Mouse (Mus musculus) megakaryocyte, embryonic 14.5 days (primary cell): Measurements from ENCODE around the gene Trmt13. TPM values are rescaled to one million over a fixed set of nuclear protein-coding genes. Genes with fewer than 3 reads are reported as not detected.
"Not testable (repeated sequence)": the region's sequence is repeated elsewhere in the genome, so short reads cannot be mapped to it uniquely, and the experiment has no call there.

ENCODE experiments used
- H3K27me3 ChIP-seq: replicated peaks from 2 replicates; pipeline ENCODE3; 2012; ENCODE audit warnings: inconsistent platforms
- H3K36me3 ChIP-seq: replicated peaks from 2 replicates; pipeline ENCODE3; 2012; ENCODE audit warnings: low read length, inconsistent platforms, mixed read lengths
- H3K4me1 ChIP-seq: 2 replicates; pipeline ENCODE4 v1.6.1; 2012; ENCODE audit warnings: inconsistent platforms
- H3K4me3 ChIP-seq: replicated peaks from 2 replicates; pipeline ENCODE3; 2012; ENCODE audit warnings: moderate library complexity, mild to moderate bottlenecking, inconsistent platforms
- H3K9me3 ChIP-seq: 2 replicates; pipeline ENCODE4 v1.6.1; 2012; ENCODE audit warnings: inconsistent platforms
- FLI1 ChIP-seq: IDR thresholded peaks from 2 replicates; pipeline ENCODE4 v1.6.1; 2012; ENCODE audit warnings: low read length, inconsistent platforms, mixed read lengths
- GATA1 ChIP-seq: IDR thresholded peaks from 3 replicates; pipeline ENCODE4 v1.6.1; 2012; ENCODE audit warnings: mixed read lengths, low read length, inconsistent platforms, borderline replicate concordance
- polyA plus RNA-seq: library from polyadenylated mRNA; stranded (reverse); fragments of >175 nt; gene quantifications from 2 replicates; pipeline ENCODE4 v1.2.3, GENCODE M21; 2012; ENCODE audit warnings: low replicate concordance; ENCODE audit not compliant: insufficient read depth

The Trmt13 gene
- 0.64 and 6.4 TPM in 2 replicates for polyA plus RNA-seq

- TF ChIP-seq GATA1 (no peak), FLI1 (no peak)
- peaks cover 16% of the 10 kb centered on the region for H3K4me1 ChIP-seq
- H3K36me3 ChIP-seq: peaks cover 71% of the 10 kb centered on the region
- H3K9me3 ChIP-seq: no peaks in the 10 kb centered on the region
- no peaks in the 10 kb centered on the region for H3K27me3 ChIP-seq
- no peak within 1 kb of the TSS for H3K4me3 ChIP-seq
These were observed at the start of gene Trmt13 for GRCm38 (mm10) chr3:116614295-116614892. Trmt13 (minus strand) TSS chr3:116614587.

GRCm38 (mm10) chr3:116662463-116662863 is 48.1 kb upstream of the Trmt13 start, which contains the start of gene Mfsd14a:
Mfsd14a (minus strand) TSS chr3:116662677.
- H3K4me1 ChIP-seq: peaks cover 48% of the 10 kb centered on the region
- TF ChIP-seq FLI1 (no peak), GATA1 (no peak)
- peak within 1 kb of the TSS; percentile 97 for H3K4me3 ChIP-seq
- H3K27me3 ChIP-seq: no peaks in the 10 kb centered on the region
- no peaks in the 10 kb centered on the region for H3K9me3 ChIP-seq
- peaks cover 12% of the 10 kb centered on the region for H3K36me3 ChIP-seq

GRCm38 (mm10) chr3:116661870-116662414 is 47.6 kb upstream of the Trmt13 start:
- peaks cover 53% of the 10 kb centered on the region for H3K4me1 ChIP-seq
- H3K4me3 ChIP-seq: peak overlapping the region; percentile 97
- H3K9me3 ChIP-seq: no peaks in the 10 kb centered on the region
- no peaks in the 10 kb centered on the region for H3K27me3 ChIP-seq
- TF ChIP-seq FLI1 (no peak), GATA1 (no peak)
- H3K36me3 ChIP-seq: peaks cover 7% of the 10 kb centered on the region

- Histone ChIP-seq H3K27me3 (no peaks in the 10 kb centered on the region), H3K9me3 (no peaks in the 10 kb centered on the region), H3K4me1 (peaks cover 59% of the 10 kb centered on the region), H3K36me3 (peaks cover 6% of the 10 kb centered on the region), H3K4me3 (peak overlapping the region; percentile 97)
- TF ChIP-seq GATA1 (no peak), FLI1 (no peak)
These were observed 47.0 kb upstream of the Trmt13 start for GRCm38 (mm10) chr3:116661288-116661869.

GRCm38 (mm10) chr3:116659856-116660430 is 45.6 kb upstream of the Trmt13 start:
- H3K9me3 ChIP-seq: no peaks in the 10 kb centered on the region
- peak overlapping the region; percentile 81 for H3K4me3 ChIP-seq
- peaks cover 69% of the 10 kb centered on the region for H3K4me1 ChIP-seq
- no peaks in the 10 kb centered on the region for H3K27me3 ChIP-seq
- TF ChIP-seq FLI1 (no peak), GATA1 (no peak)
- peaks cover 5% of the 10 kb centered on the region for H3K36me3 ChIP-seq

GRCm38 (mm10) chr3:116658928-116659565 is 44.7 kb upstream of the Trmt13 start:
- no peaks in the 10 kb centered on the region for H3K9me3 ChIP-seq
- peak overlapping the region; percentile 71 for H3K4me3 ChIP-seq
- no peak for TF ChIP-seq GATA1
- no peaks in the 10 kb centered on the region for H3K27me3 ChIP-seq
- peaks cover 73% of the 10 kb centered on the region for H3K4me1 ChIP-seq
- peaks cover 5% of the 10 kb centered on the region for H3K36me3 ChIP-seq

- no peaks in the 10 kb centered on the region for H3K27me3 ChIP-seq
- peaks cover 87% of the 10 kb centered on the region for H3K4me1 ChIP-seq
- peaks cover 12% of the 10 kb centered on the region for H3K36me3 ChIP-seq
- no peak overlapping the region for H3K4me3 ChIP-seq
- TF ChIP-seq GATA1: no peak
- TF ChIP-seq FLI1: no peak
- no peaks in the 10 kb centered on the region for H3K9me3 ChIP-seq
These were observed 42.0 kb upstream of the Trmt13 start for GRCm38 (mm10) chr3:116656184-116656965.

- Histone ChIP-seq H3K4me1 (peaks cover 90% of the 10 kb centered on the region), H3K36me3 (peaks cover 30% of the 10 kb centered on the region)
- H3K27me3 ChIP-seq, H3K9me3 ChIP-seq, H3K4me3 ChIP-seq: not testable (repeated sequence)
These were observed 39.7 kb upstream of the Trmt13 start for GRCm38 (mm10) chr3:116654051-116654450.

- Histone ChIP-seq H3K27me3 (no peaks in the 10 kb centered on the region), H3K4me1 (peaks cover 92% of the 10 kb centered on the region), H3K9me3 (no peaks in the 10 kb centered on the region), H3K36me3 (peaks cover 37% of the 10 kb centered on the region), H3K4me3 (no peak overlapping the region)
- TF ChIP-seq GATA1: no peak
- no peak for TF ChIP-seq FLI1
These were observed 39.0 kb upstream of the Trmt13 start for GRCm38 (mm10) chr3:116653278-116653945.
